Mouse (Mus musculus) NIH3T3 (cell line): ENCODE measurements at regions not wholly inside any gene's neighbourhood (a gene's known extent, or its start where the extent isn't known, plus 50 kb on each side); places are given as distances from the start of the nearest gene placed in this dataset.
A peak's percentile ranks its signal among the peaks of the same experiment; 100 is the strongest.

Source experiments
- DNase-seq: peaks from one replicate; pipeline ENCODE4 v3.0.0-alpha.2; 2012; ENCODE audit warnings: low read depth

GRCm38 (mm10) chr12:25335069-25335468 is 238.1 kb upstream of the Id2 start:
- DNase-seq: no peak

GRCm38 (mm10) chr12:25332384-25333035 is 235.6 kb upstream of the Id2 start:
- DNase-seq: no peak

DNA sequence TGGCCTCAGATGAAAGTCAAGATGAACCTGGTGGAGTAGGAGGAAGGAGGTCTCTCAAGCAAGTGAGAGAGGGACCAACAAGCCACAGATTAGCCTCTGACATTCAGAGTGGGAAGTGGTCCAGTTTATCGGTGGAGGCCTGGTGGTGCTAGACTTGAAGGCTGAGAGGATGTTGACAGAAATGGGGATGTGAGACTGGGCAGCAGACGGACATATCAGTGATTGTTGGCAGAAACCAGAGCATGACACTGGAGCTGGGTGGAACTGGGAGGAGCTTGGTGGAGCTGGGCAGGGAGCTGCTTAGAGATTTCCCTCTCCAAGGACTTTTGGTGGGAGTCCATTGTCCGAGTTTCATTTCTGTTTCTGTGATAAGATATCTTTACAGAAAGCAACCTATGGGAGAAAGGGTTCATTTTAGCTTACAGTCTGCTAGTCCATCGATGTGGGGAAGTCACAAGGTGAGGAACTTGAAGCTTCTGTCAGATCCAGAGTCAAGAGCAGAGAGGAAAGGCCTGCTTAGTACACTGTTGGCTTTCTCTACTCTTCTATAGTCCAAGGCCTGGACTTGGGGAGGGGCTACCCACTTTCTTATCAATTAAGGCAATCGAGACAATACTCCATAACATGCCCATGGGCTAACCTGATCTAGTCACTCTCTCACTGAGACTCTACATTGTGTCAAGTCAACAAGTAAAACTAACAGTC is 233.2 kb upstream of the Id2 start:
- DNase-seq: peak; percentile 20

DNA sequence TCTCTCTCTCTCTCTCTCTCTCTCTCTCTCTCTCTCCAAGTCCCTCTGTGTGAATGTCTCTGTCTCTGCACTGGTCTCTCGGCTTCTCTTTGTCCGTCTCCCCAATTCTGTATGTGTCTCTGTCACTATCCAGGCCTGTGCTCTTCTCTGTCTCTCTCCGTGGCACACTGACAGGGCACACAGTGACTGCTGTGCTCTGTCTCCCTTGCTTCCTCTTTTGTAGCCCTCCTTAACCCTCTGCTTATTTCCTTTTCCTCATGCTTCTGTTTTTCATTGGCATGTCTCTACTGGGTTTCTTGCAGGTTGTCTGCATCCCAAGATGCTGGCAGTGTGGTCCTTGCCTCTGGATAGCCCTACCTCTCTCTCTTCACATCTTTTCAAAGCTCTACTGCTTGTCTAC is 229.0 kb upstream of the Id2 start:
- DNase-seq: no peak

- no peak for DNase-seq
Measured at GRCm38 (mm10) chr12:25323171-25323570, 226.2 kb upstream of the Id2 start.

DNA sequence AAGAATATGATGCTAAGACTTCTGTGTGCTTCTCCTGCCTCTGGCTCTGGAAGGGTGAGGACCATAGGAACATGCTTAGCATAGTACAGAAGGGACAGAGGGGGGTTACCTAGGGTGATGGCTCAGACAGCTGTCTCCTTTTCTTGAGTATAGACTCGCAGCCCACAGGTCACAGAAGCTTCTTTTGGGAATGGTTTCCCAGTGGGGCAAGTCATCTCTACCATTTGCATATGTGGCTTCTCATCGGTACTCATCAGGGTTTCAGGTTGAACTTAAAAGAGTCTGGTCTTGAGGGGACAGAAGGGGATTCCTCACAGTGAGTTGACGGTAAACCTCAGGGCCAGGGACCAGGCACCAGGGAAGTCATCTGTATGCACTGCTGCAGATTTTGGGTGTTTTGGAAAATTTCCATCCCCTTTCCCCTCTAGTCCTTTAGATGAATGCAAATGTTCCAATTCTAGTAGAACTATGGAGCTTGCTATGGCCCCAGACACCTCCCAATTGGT is 223.4 kb upstream of the Id2 start:
- DNase-seq: no peak

DNA sequence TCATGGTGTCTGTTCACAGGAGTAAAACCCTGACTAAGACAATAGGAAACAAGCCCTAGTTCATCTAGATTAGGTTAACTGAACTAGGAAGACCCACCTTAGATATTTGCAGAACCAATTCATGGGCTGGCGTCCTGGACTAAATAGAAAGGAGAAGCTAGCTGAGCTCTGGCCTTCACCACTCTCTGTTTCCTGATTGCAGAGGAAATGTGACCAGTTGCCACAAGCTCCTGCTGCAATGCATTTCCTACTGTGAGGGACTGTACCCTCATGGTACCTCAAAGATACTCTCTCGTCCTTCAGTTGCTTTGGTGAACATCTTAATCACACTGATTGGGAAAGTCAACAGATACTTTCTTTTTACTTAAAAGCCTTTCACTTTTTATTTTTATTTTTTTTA is 222.9 kb upstream of the Id2 start:
- DNase-seq: no peak

GRCm38 (mm10) chr12:25318072-25318671 is 221.2 kb upstream of the Id2 start:
- no peak for DNase-seq

- no peak for DNase-seq
Measured at GRCm38 (mm10) chr12:25315969-25316368, 219.0 kb upstream of the Id2 start.

- DNase-seq: no peak
Measured at GRCm38 (mm10) chr12:25313212-25313611, 216.3 kb upstream of the Id2 start.

DNA sequence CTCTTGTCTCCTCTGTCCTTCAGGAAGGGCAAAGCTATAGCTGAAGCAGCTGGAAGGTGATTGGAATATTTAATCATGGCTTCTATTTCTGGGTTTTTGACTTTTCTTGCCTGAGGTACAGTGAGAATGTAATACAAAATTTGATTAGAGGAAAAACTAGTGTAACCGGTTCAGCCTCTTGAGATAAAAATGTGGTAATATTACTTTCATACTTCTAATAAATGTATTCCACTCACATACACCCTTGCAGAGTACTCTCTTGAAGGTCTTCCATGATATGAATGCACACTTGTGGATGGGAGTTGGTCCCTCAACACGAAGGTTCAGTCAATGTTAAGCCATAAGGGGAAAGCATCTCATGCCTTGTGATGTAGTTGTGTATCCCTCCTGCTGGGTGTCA is 215.4 kb upstream of the Id2 start:
- DNase-seq: no peak

DNA sequence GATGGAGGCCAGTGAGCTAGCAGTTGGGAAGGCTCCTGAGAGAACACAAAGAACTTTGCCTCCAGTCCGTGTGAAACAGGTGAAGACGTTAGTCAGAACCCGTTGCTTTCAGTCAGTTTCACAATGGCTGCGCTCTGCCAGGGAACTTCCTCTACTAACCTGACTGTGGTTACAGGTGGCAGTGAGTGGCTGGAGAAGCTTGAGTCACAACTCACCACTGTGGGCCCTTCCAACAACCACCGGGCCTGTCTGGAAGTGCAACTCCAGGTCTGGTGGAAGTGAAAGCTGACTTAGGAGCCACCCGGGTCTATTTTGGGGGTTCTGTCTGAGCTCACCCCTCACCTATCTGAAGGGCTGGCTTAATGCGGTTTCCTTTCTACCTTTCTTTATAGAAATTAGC is 214.8 kb upstream of the Id2 start:
- no peak for DNase-seq

GRCm38 (mm10) chr12:25310293-25310946 is 213.5 kb upstream of the Id2 start:
- DNase-seq: peak; percentile 56

DNA sequence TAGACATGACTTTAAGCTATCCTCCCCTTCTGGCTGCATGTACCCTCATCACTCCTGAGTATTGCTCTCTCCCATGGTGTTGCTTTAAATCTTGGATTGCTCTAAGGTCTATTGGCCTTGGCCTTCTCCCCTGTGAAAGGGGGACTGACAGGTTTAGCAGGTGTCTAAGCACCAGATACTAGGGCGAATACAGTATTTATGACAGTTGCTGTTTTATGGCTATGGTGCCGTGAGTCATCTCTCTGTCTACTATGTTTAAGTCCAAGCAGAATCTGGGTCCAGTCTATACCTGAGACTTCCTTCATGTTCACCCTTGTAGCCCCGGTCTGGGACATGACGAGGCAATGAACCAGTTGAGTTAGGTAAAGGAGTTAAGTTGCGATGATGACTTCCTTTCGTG is 212.3 kb upstream of the Id2 start:
- no peak for DNase-seq

GRCm38 (mm10) chr12:25305764-25306653 is 209.1 kb upstream of the Id2 start:
- no peak for DNase-seq

DNA sequence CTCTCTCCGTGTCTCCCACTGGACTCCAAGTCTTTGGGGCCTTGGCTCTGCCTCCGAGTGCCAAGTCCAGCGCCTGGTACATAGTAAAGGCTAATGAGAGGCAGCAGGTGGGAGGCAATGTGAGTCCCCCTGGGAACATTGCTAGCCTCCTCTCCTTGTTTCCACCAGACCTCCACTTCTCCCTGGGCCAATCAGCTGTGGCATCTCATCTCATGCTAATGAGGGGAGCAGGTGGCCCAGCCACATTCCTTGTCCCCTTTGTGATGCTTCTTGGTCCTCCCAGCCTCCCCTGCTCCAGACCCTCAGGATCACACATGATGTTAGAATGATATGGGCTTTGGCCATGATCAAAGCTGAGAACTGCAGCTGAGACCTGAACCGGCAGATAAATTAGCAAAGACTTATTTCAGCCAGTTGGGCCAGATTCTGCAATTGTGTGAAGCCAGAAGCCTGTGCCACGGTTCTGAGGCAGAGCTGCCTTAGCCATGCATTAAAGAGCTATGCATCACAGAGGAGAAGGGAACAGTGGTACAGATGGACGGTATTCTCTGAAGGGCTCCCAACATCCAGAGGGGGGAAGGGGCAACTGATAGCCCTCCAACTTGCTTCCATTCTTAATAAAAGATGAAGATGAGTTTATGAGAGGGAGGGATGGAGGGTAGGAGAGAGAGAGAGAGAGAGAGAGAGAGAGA is 208.0 kb upstream of the Id2 start:
- DNase-seq: no peak

GRCm38 (mm10) chr12:25303500-25304050 is 206.6 kb upstream of the Id2 start:
- DNase-seq: no peak

DNA sequence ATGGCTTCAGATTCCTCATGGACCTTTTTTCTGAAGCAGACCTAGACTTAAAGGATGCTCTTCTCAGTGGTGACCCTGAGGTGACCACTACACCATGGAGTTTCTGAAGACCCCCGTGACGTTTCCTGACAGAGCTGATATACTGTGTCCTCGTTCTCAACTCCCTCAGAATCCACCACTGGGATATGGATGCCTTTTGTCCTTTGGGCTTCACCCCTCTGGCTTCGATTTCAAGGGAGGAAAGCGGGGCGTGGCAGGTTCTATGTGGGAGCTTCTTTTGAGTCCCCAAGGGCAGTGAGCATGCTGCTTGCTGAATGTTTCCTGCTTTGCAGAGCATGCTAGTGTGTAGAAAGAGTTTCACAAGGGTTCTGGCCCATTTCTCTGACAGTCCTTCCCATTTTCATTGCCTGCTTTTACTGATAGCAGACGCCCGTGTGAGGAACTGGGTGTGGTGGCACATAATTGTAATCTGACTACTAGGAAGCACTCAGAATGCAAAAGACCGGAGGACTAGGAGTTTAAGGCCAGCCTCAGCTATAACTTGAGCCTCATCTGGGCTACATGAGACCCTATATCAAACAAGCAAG is 204.0 kb upstream of the Id2 start:
- no peak for DNase-seq

- no peak for DNase-seq
Measured at GRCm38 (mm10) chr12:25299603-25300471, 202.9 kb upstream of the Id2 start.
